Mouse (Mus musculus): ENCODE results near the gene Gpalpp1. TPM values are rescaled to one million over a fixed set of nuclear protein-coding genes. Genes with fewer than 3 reads are reported as not detected.

Gpalpp1 gene
- total and polyA plus RNA-seq, 3 experiments = 18.3 to 18.9 TPM; not detected in 1

- H3K27me3 ChIP-seq (ENCODE audit: control insufficient read depth in 1 of 2, insufficient read depth in 2 of 2, low read length in 2 of 2) = no peaks in the 10 kb centered on the region
- H3K9ac ChIP-seq (ENCODE audit: control insufficient read depth, low read depth, low read length, poor library complexity, severe bottlenecking) = no peak overlapping the region
- H3K4me1 ChIP-seq (ENCODE audit: control insufficient read depth in 1 of 2, insufficient read depth in 2 of 2, low read length in 2 of 2) = no peaks in the 10 kb centered on the region
- H3K9me3 ChIP-seq (replicated peaks; ENCODE audit: insufficient read depth, low read length) = no peaks in the 10 kb centered on the region
- no peaks in the 10 kb centered on the region for H3K79me2 ChIP-seq (ENCODE audit: control insufficient read depth, insufficient read depth, low read length, poor library complexity)
- no peak overlapping the region for H3K4me3 ChIP-seq (ENCODE audit: control insufficient read depth in 1 of 2, insufficient read depth in 1 of 2, low read depth in 2 of 2, low read length in 2 of 2)
- DNase-seq (ENCODE audit: low read depth, low spot score) = no peak
- no peak for TF ChIP-seq ZNF384 (IDR thresholded peaks at IDR 0.05; ENCODE audit: low read depth, low read length)
- no peak overlapping the region for H3K27ac ChIP-seq (ENCODE audit: control insufficient read depth, low read depth, low read length)
- H3K36me3 ChIP-seq (ENCODE audit: control insufficient read depth in 1 of 2, insufficient read depth in 2 of 2, low read length in 2 of 2) = no peaks in the 10 kb centered on the region; a peak in 1 of 4 replicates
Measured at GRCm38 (mm10) chr14:76084188-76084587, 26.4 kb downstream of the Gpalpp1 start.

DNA sequence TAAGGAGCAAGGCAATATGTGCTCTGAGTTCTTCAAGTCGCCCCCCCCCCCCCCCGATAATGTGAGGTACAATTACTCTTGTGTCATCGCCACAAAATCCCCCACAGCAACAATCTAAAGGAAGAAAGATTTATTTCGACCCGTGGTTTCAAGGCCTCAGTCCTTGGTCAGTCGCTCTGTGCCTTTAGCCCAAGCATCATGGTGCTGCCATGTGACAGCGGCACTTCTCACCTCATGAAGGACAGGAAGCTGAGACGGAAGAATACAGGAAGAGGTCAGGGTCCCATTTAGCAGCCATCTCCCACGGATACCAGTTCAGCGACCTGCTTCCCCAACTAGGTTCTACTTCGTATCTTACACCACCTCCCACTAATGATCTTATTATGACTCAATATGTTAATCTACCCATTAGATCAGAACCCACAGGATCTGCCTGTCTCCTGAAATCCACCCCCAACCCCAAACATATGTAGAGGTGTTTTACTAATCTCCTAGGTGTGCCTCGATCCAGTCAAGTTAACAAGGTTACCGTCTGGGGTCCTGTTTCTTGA, 28.4 kb downstream of the Gpalpp1 start:
- H3K27me3 ChIP-seq (ENCODE audit: control insufficient read depth in 1 of 2, insufficient read depth in 2 of 2, low read length in 2 of 2) = no peaks in the 10 kb centered on the region
- no peaks in the 10 kb centered on the region for H3K36me3 ChIP-seq (ENCODE audit: control insufficient read depth in 1 of 2, insufficient read depth in 2 of 2, low read length in 2 of 2)
- H3K4me1 ChIP-seq (ENCODE audit: control insufficient read depth in 1 of 2, insufficient read depth in 2 of 2, low read length in 2 of 2) = no peaks in the 10 kb centered on the region
- no peak overlapping the region for H3K4me3 ChIP-seq (ENCODE audit: control insufficient read depth in 1 of 2, insufficient read depth in 1 of 2, low read depth in 2 of 2, low read length in 2 of 2)
- no peak for TF ChIP-seq UBTF (IDR thresholded peaks at IDR 0.05; ENCODE audit: borderline replicate concordance, insufficient read depth, low read depth, low read length)
- TF ChIP-seq BHLHE40 (IDR thresholded peaks at IDR 0.05; ENCODE audit: borderline replicate concordance, low read depth, low read length) = no peak
- TF ChIP-seq MEF2A (IDR thresholded peaks at IDR 0.05; ENCODE audit: extremely low read depth, insufficient replicate concordance, low read depth, low read length, poor library complexity, severe bottlenecking) = no peak
- TF ChIP-seq TBP (IDR thresholded peaks at IDR 0.05; ENCODE audit: low read depth, low read length) = no peak
- TF ChIP-seq ELF1 (IDR thresholded peaks at IDR 0.05; ENCODE audit: low read depth, low read length) = no peak
- TF ChIP-seq CTCF (IDR thresholded peaks at IDR 0.05 in 2 of 3, conservative IDR thresholded peaks at IDR 0.05 in 1 of 3; ENCODE audit: control insufficient read depth in 1 of 3, insufficient read depth in 1 of 3, low read depth in 2 of 3, low read length in 3 of 3, poor library complexity in 1 of 3, severe bottlenecking in 1 of 3) = no peak
- TF ChIP-seq NRF1 (IDR thresholded peaks at IDR 0.05; ENCODE audit: insufficient read depth, low read depth, low read length, poor library complexity, severe bottlenecking) = no peak
- TF ChIP-seq ZC3H11A (IDR thresholded peaks at IDR 0.05; ENCODE audit: low read depth, low read length) = no peak
- no peak for TF ChIP-seq USF2 (IDR thresholded peaks at IDR 0.05; ENCODE audit: borderline replicate concordance in 1 of 2, insufficient read depth in 1 of 2, low read depth in 1 of 2, low read length in 2 of 2)
- H3K79me2 ChIP-seq (ENCODE audit: control insufficient read depth, insufficient read depth, low read length, poor library complexity) = no peaks in the 10 kb centered on the region
- no peak overlapping the region for H3K9ac ChIP-seq (ENCODE audit: control insufficient read depth, low read depth, low read length, poor library complexity, severe bottlenecking)
- H3K9me3 ChIP-seq (replicated peaks; ENCODE audit: insufficient read depth, low read length) = no peaks in the 10 kb centered on the region
- H3K27ac ChIP-seq (ENCODE audit: control insufficient read depth, low read depth, low read length) = no peak overlapping the region
- no peak for DNase-seq (ENCODE audit: low read depth, low spot score)

GRCm38 (mm10) chr14:76081451-76081850, 29.1 kb downstream of the Gpalpp1 start:
- no peak for TF ChIP-seq CTCF (IDR thresholded peaks at IDR 0.05 in 2 of 3, conservative IDR thresholded peaks at IDR 0.05 in 1 of 3; ENCODE audit: control insufficient read depth in 1 of 3, insufficient read depth in 1 of 3, low read depth in 2 of 3, low read length in 3 of 3, poor library complexity in 1 of 3, severe bottlenecking in 1 of 3)
- no peak for TF ChIP-seq SIN3A (IDR thresholded peaks at IDR 0.05; ENCODE audit: low read length)
- TF ChIP-seq MAFK (IDR thresholded peaks at IDR 0.05; ENCODE audit: borderline replicate concordance, low read depth, low read length) = no peak
- TF ChIP-seq EP300 (IDR thresholded peaks at IDR 0.05; ENCODE audit: low read depth in 1 of 2, low read length in 2 of 2) = no peak
- TF ChIP-seq RCOR1 (IDR thresholded peaks at IDR 0.05; ENCODE audit: low read depth, low read length) = no peak
- TF ChIP-seq TBP (IDR thresholded peaks at IDR 0.05; ENCODE audit: low read depth, low read length) = no peak
- TF ChIP-seq GABPA (IDR thresholded peaks at IDR 0.05; ENCODE audit: low read depth, low read length) = no peak
- TF ChIP-seq KAT2A (conservative IDR thresholded peaks at IDR 0.05; ENCODE audit: low read depth, low read length) = no peak
- TF ChIP-seq MAX (IDR thresholded peaks at IDR 0.05; ENCODE audit: low read length) = no peak
- TF ChIP-seq NELFE (IDR thresholded peaks at IDR 0.05; ENCODE audit: low read depth, low read length) = no peak
- no peak for TF ChIP-seq ZMIZ1 (IDR thresholded peaks at IDR 0.05; ENCODE audit: low read depth, low read length)
- TF ChIP-seq CHD1 (IDR thresholded peaks at IDR 0.05; ENCODE audit: low read depth, low read length) = no peak
- H3K4me3 ChIP-seq (ENCODE audit: control insufficient read depth in 1 of 2, insufficient read depth in 1 of 2, low read depth in 2 of 2, low read length in 2 of 2) = no peak overlapping the region
- H3K4me1 ChIP-seq (ENCODE audit: control insufficient read depth in 1 of 2, insufficient read depth in 2 of 2, low read length in 2 of 2) = no peaks in the 10 kb centered on the region
- H3K27ac ChIP-seq (ENCODE audit: control insufficient read depth, low read depth, low read length) = no peak overlapping the region
- H3K79me2 ChIP-seq (ENCODE audit: control insufficient read depth, insufficient read depth, low read length, poor library complexity) = no peaks in the 10 kb centered on the region
- no peaks in the 10 kb centered on the region for H3K36me3 ChIP-seq (ENCODE audit: control insufficient read depth in 1 of 2, insufficient read depth in 2 of 2, low read length in 2 of 2)
- H3K9me3 ChIP-seq (replicated peaks; ENCODE audit: insufficient read depth, low read length) = no peaks in the 10 kb centered on the region
- no peak overlapping the region for H3K9ac ChIP-seq (ENCODE audit: control insufficient read depth, low read depth, low read length, poor library complexity, severe bottlenecking)
- no peak for DNase-seq (ENCODE audit: low read depth, low spot score)
- no peaks in the 10 kb centered on the region for H3K27me3 ChIP-seq (ENCODE audit: control insufficient read depth in 1 of 2, insufficient read depth in 2 of 2, low read length in 2 of 2)
